Mouse (Mus musculus) stomach, postnatal 0 days (tissue): ENCODE data around the gene Gm38100. TPM values are rescaled to one million over a fixed set of nuclear protein-coding genes. Genes with fewer than 3 reads are reported as not detected.

Experiments used
- ATAC-seq: fragments of 200-750 bp; cut with Nextera tagmentation; 2 replicates; pipeline ENCODE4 v1.8.0; 2017; ENCODE audit not compliant: low FRiP score, low TSS enrichment
- DNase-seq: peaks from one replicate; pipeline ENCODE4 v3.0.0-alpha.2; 2016; ENCODE audit warnings: low spot score
- H3K27ac ChIP-seq: fragments of 300-500 bp; sonication (generic); replicated peaks from 2 replicates; pipeline ENCODE4 v1.5.1; 2014; ENCODE audit warnings: mild to moderate bottlenecking, control low read depth
- H3K27me3 ChIP-seq: fragments of 300-500 bp; sonication (generic); 2 replicates; pipeline ENCODE4 v1.6.1; 2014; ENCODE audit warnings: low read length; ENCODE audit not compliant: control insufficient read depth, insufficient read depth
- H3K36me3 ChIP-seq: fragments of 300-500 bp; sonication (generic); 2 replicates; pipeline ENCODE4 v1.6.1; 2014; ENCODE audit warnings: low read length, mixed read lengths; ENCODE audit not compliant: control insufficient read depth, insufficient read depth
- H3K4me1 ChIP-seq: fragments of 300-500 bp; sonication (generic); replicated peaks from 2 replicates; pipeline ENCODE4 v1.6.1; 2014; ENCODE audit warnings: antibody characterized with exemption; ENCODE audit not compliant: control insufficient read depth, insufficient read depth
- H3K4me2 ChIP-seq: fragments of 300-500 bp; sonication (generic); replicated peaks from 2 replicates; pipeline ENCODE4 v1.6.1; 2014; ENCODE audit warnings: low read depth, mild to moderate bottlenecking, control low read depth, moderate library complexity
- H3K4me3 ChIP-seq: fragments of 300-500 bp; sonication (generic); 2 replicates; pipeline ENCODE4 v1.5.1; 2014; ENCODE audit warnings: low read depth, low read length, control low read depth
- H3K9ac ChIP-seq: fragments of 300-500 bp; sonication (generic); 2 replicates; pipeline ENCODE4 v1.6.1; 2014; ENCODE audit warnings: mild to moderate bottlenecking, low read length, control low read depth, mixed read lengths
- H3K9me3 ChIP-seq: fragments of 300-500 bp; sonication (generic); 2 replicates; pipeline ENCODE4 v1.6.1; 2016; ENCODE audit warnings: low read length; ENCODE audit not compliant: control insufficient read depth
- CTCF ChIP-seq: IDR thresholded peaks from 2 replicates; pipeline ENCODE4 v1.5.1; 2016; ENCODE audit warnings: antibody characterized with exemption, low read depth, mild to moderate bottlenecking, moderate library complexity
- EP300 ChIP-seq: optimal IDR thresholded peaks from 2 replicates; pipeline ENCODE3; 2016; ENCODE audit warnings: antibody characterized with exemption
- WGBS: fragments of 180-500 bp; shearing (Covaris S2); extraction: QIAGEN DNeasy Blood & Tissue Kit; methylation state at CpG from one replicate; pipeline ENCODE4 v1.1.7; 2014; 5-methylcytosine and 5-hydroxymethylcytosine counted together
- polyA plus RNA-seq: library from polyadenylated mRNA; unstranded; fragments of >200 nt; fragmentation: Nextera tagmentation; extraction: Ambion mirVana; gene quantifications from 2 replicates; pipeline ENCODE4 v1.2.1, GENCODE M21; 2015

Gene Gm38100
- polyA plus RNA-seq, result not detected in 2 replicates

GRCm38 (mm10) chr1:175920029-175920428 is at the start of gene Gm38100:
Gene Gm38100 (plus strand): TSS chr1:175920329.
- no peak for TF ChIP-seq EP300
- TF ChIP-seq CTCF, result no peak
- Histone ChIP-seq H3K36me3 (no peaks in the 10 kb centered on the region), H3K27ac (no peak within 1 kb of the TSS), H3K9me3 (no peaks in the 10 kb centered on the region), H3K4me2 (no peak within 1 kb of the TSS), H3K27me3 (no peaks in the 10 kb centered on the region), H3K4me1 (no peaks in the 10 kb centered on the region), H3K9ac (no peak within 1 kb of the TSS), H3K4me3 (no peak within 1 kb of the TSS)
- 81% methylated on average over 9 of the region's 9 CpGs for WGBS
- ATAC-seq (no peak), DNase-seq (no peak)

- no peak overlapping the region for H3K4me2 ChIP-seq
- no peaks in the 10 kb centered on the region for H3K27me3 ChIP-seq
- H3K9ac ChIP-seq, result no peak overlapping the region
- ATAC-seq (no peak), DNase-seq (no peak)
- H3K27ac ChIP-seq, result no peak overlapping the region
- no peaks in the 10 kb centered on the region for H3K9me3 ChIP-seq
- no peaks in the 10 kb centered on the region for H3K36me3 ChIP-seq
- no peaks in the 10 kb centered on the region for H3K4me1 ChIP-seq
- TF ChIP-seq CTCF (no peak), EP300 (no peak)
- H3K4me3 ChIP-seq, result no peak overlapping the region
- 87% methylated on average over 3 of the region's 3 CpGs for WGBS
These were observed 49.4 kb upstream of the Gm38100 start for GRCm38 (mm10) chr1:175870716-175871115.

GRCm38 (mm10) chr1:175872028-175872816 is 47.9 kb upstream of the Gm38100 start:
- Histone ChIP-seq H3K4me2 (no peak overlapping the region), H3K9ac (no peak overlapping the region), H3K9me3 (no peaks in the 10 kb centered on the region), H3K4me3 (no peak overlapping the region), H3K4me1 (no peaks in the 10 kb centered on the region), H3K27me3 (no peaks in the 10 kb centered on the region), H3K36me3 (no peaks in the 10 kb centered on the region), H3K27ac (no peak overlapping the region)
- no peak for ATAC-seq
- no peak for DNase-seq
- WGBS, result 64% methylated on average over 6 of the region's 6 CpGs
- TF ChIP-seq CTCF (no peak), EP300 (no peak)

- ATAC-seq (peak; percentile 96), DNase-seq (peak; percentile 89)
- H3K4me3 ChIP-seq, result peak within 1 kb of the TSS; percentile 67
- H3K27me3 ChIP-seq, result no peaks in the 10 kb centered on the region
- H3K4me1 ChIP-seq, result no peaks in the 10 kb centered on the region
- no peak for TF ChIP-seq CTCF
- no peak for TF ChIP-seq EP300
- no peaks in the 10 kb centered on the region for H3K9me3 ChIP-seq
- H3K36me3 ChIP-seq, result no peaks in the 10 kb centered on the region
- H3K9ac ChIP-seq, result peak within 1 kb of the TSS; percentile 67
- peak within 1 kb of the TSS; percentile 85 for H3K27ac ChIP-seq
- WGBS, result under 1% methylated on average over 66 of the region's 66 CpGs
- peak within 1 kb of the TSS; percentile 89 for H3K4me2 ChIP-seq
These were observed 39.5 kb upstream of the Gm38100 start, which contains the start of gene Exo1 for GRCm38 (mm10) chr1:175880453-175881296. Gene Exo1 (plus strand): TSS chr1:175880581.

GRCm38 (mm10) chr1:175883398-175883797 is 36.7 kb upstream of the Gm38100 start:
- Histone ChIP-seq H3K27ac (no peak overlapping the region), H3K4me1 (no peaks in the 10 kb centered on the region), H3K4me2 (no peak overlapping the region), H3K36me3 (no peaks in the 10 kb centered on the region), H3K9me3 (no peaks in the 10 kb centered on the region), H3K27me3 (no peaks in the 10 kb centered on the region), H3K4me3 (no peak overlapping the region), H3K9ac (no peak overlapping the region)
- DNase-seq (no peak), ATAC-seq (no peak)
- WGBS, result 53% methylated on average over 3 of the region's 3 CpGs
- TF ChIP-seq CTCF (no peak), EP300 (no peak)

- WGBS, result 82% methylated on average over 6 of the region's 6 CpGs
These were observed 26.9 kb upstream of the Gm38100 start for GRCm38 (mm10) chr1:175893263-175893662.

More at GRCm38 (mm10) chr1:175893263-175893662, 26.9 kb upstream of the Gm38100 start:
- H3K27ac ChIP-seq, result no peak overlapping the region
- H3K9ac ChIP-seq, result no peak overlapping the region
- no peaks in the 10 kb centered on the region for H3K9me3 ChIP-seq
- no peak for ATAC-seq
- DNase-seq, result no peak
- H3K27me3 ChIP-seq, result no peaks in the 10 kb centered on the region
- no peak overlapping the region for H3K4me3 ChIP-seq
- TF ChIP-seq EP300 (no peak), CTCF (no peak)
- H3K4me1 ChIP-seq, result no peaks in the 10 kb centered on the region
- no peak overlapping the region for H3K4me2 ChIP-seq
- no peaks in the 10 kb centered on the region for H3K36me3 ChIP-seq
